Mouse (Mus musculus) MEL (cell line): ENCODE results near the gene Casz1.

Experiments used
- ELF1 ChIP-seq: IDR thresholded peaks from 2 replicates; pipeline ENCODE4 v1.6.1; 2014; ENCODE audit warnings: low read depth, mild to moderate bottlenecking, inconsistent platforms, low read length, improper control_type of control experiment, moderate library complexity
- GABPA ChIP-seq: IDR thresholded peaks from 2 replicates; pipeline ENCODE4 v1.6.1; 2012; ENCODE audit warnings: low read depth, mild to moderate bottlenecking, inconsistent platforms, low read length, improper control_type of control experiment, moderate library complexity
- MAFK ChIP-seq: IDR thresholded peaks from 2 replicates; pipeline ENCODE4 v1.6.1; 2011; ENCODE audit warnings: low read depth, mild to moderate bottlenecking, low read length, improper control_type of control experiment, borderline replicate concordance
- MXI1 ChIP-seq: IDR thresholded peaks from 2 replicates; pipeline ENCODE4 v1.6.1; 2011; ENCODE audit warnings: mild to moderate bottlenecking, low read depth, low read length, improper control_type of control experiment
- POLR2A ChIP-seq, 2 experiments: IDR thresholded peaks; 2 replicates each; pipeline ENCODE4 v1.6.1; 2011 to 2012; ENCODE audit warnings: low read length in 2 of 2, mild to moderate bottlenecking in 2 of 2, control low read depth in 1 of 2, improper control_type of control experiment in 1 of 2, low read depth in 1 of 2, moderate library complexity in 1 of 2; ENCODE audit not compliant: control insufficient read depth in 1 of 2, insufficient read depth in 1 of 2, poor library complexity in 1 of 2
- USF1 ChIP-seq: IDR thresholded peaks from 2 replicates; pipeline ENCODE4 v1.6.1; 2014; ENCODE audit warnings: low read depth, mild to moderate bottlenecking, inconsistent platforms, low read length, improper control_type of control experiment, moderate library complexity

DNA sequence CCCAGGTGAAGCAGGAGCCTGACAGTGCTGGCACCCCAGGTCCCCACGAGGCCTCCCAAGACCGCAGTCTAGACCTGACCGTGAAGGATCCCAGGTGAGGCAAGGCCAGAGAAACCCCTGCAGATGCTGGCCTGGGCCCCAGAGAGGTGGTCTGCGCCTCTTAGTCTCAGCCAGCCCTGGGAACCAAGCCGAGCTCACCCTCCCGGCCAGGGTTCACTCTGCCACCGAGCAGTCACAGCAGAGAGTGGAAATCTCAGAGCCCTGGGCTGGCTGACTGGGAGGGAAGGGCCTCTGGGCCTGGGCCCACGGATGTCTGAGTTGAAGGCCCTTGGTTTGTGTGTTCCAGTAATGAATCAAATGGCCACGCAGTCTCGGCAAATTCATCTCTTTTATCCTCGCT lies 137.1 kb downstream of the Casz1 start:
- TF ChIP-seq ELF1 (no peak), POLR2A (IDR thresholded peaks at IDR 0.05; ENCODE audit: control insufficient read depth in 1 of 2, insufficient read depth in 1 of 2, low read depth in 1 of 2, low read length in 2 of 2, poor library complexity in 1 of 2) (no peak), MAFK (no peak), GABPA (no peak), USF1 (no peak), MXI1 (no peak)
